Comparison of ENCODE assay signal across 17 mouse cellular contexts in genomic region chr1:167063971-167064370, GRCm38 (mm10).
A peak's percentile ranks its signal among the peaks of the same experiment; 100 is the strongest.
DNase-seq lines count a peak whose midpoint lies in the region; ATAC-seq and TF ChIP-seq lines count a peak whose summit lies in the region.
"Had no signal": no experiment of that assay in that cellular context is flagged by ENCODE, and none has a peak within 500 bp of the region (broad histone marks: within the 10 kb centered on the region; RNA-seq: fewer than 3 reads in every experiment).

No protein-coding gene starts in this region.

- DNase-seq in cerebellum, adult 11-12 months: peak; percentile 44
- DNase-seq in cerebellum, adult 8-10 months: no peak
- DNase-seq in heart, adult 2 months: peak in 1 of 2 experiments; percentile 23
- DNase-seq in heart, postnatal 25 days (ENCODE audit: low spot score): no peak
- peak; percentile 45 to 50 for DNase-seq in cerebellum, postnatal 10 days
- DNase-seq in lung, postnatal 14 days: peak; percentile 12
- DNase-seq in right cerebral cortex, postnatal 36 days (ENCODE audit: low spot score in 2 of 2): no peak
- DNase-seq: liver; right cerebral cortex, postnatal 4 days; thymus, postnatal 25 days had no signal

- no peaks in the 10 kb centered on the region for H3K27me3 ChIP-seq in heart, adult 2 months (ENCODE audit: control insufficient read depth, insufficient read depth, low read length)
- H3K27me3 ChIP-seq in kidney, embryonic 14.5 days (ENCODE audit: control insufficient read depth, insufficient read depth, low read length): no peaks in the 10 kb centered on the region
- H3K27me3 ChIP-seq: intestine, embryonic 15.5 days; kidney, embryonic 15.5 days; lung, embryonic 15.5 days had no signal

- 23% methylated on average over 4 of the region's 4 CpGs for WGBS in heart, adult 2 months
- 57% methylated on average over 4 of the region's 4 CpGs for WGBS in kidney, embryonic 14.5 days

- intact Hi-C loops in heart, adult 2 months (cut with DNase I): no loop called here
- intact Hi-C loops in heart, postnatal 25 days (cut with DNase I): no loop called here

- no peak for TF ChIP-seq EP300 in heart, adult 2 months (IDR thresholded peaks at IDR 0.05; ENCODE audit: insufficient read depth, low read depth, low read length)

- H3K9me3 ChIP-seq in kidney, embryonic 14.5 days (ENCODE audit: control insufficient read depth, low read length): no peaks in the 10 kb centered on the region
- H3K9me3 ChIP-seq: intestine, embryonic 15.5 days; kidney, embryonic 15.5 days; lung, embryonic 15.5 days had no signal

- no peak overlapping the region for H3K4me3 ChIP-seq in heart, adult 2 months
- H3K4me3 ChIP-seq in kidney, embryonic 14.5 days (ENCODE audit: low read length): no peak overlapping the region
- H3K4me3 ChIP-seq: erythroblast, embryonic 14.5 days; intestine, embryonic 15.5 days; kidney, embryonic 15.5 days; lung, embryonic 15.5 days had no signal

- H3K79me2 ChIP-seq in heart, adult 2 months (replicated peaks; ENCODE audit: control insufficient read depth, insufficient read depth, low read length): no peaks in the 10 kb centered on the region

- TF ChIP-seq POLR2A in heart, adult 2 months (IDR thresholded peaks at IDR 0.05; ENCODE audit: insufficient read depth, low read depth, low read length): no peak

- H3K9ac ChIP-seq in heart, adult 2 months (ENCODE audit: low read depth, low read length): no peak overlapping the region
- no peak overlapping the region for H3K9ac ChIP-seq in kidney, embryonic 14.5 days (ENCODE audit: low read depth, low read length)
- H3K9ac ChIP-seq: hindbrain, embryonic 14.5 days; intestine, embryonic 15.5 days; kidney, embryonic 15.5 days; lung, embryonic 15.5 days had no signal

- no peak overlapping the region for H3K4me2 ChIP-seq in kidney, embryonic 14.5 days (replicated peaks; ENCODE audit: low read depth, low read length)
- H3K4me2 ChIP-seq: hindbrain, embryonic 14.5 days; intestine, embryonic 15.5 days; kidney, embryonic 15.5 days; lung, embryonic 15.5 days had no signal

- ATAC-seq in kidney, embryonic 14.5 days (ENCODE audit: low FRiP score, low TSS enrichment): no peak
- ATAC-seq: forebrain, embryonic 14.5 days; intestine, embryonic 15.5 days had no signal

- H3K4me1 ChIP-seq in heart, adult 2 months (ENCODE audit: control insufficient read depth, insufficient read depth, low read length): peaks cover 9% of the 10 kb centered on the region
- H3K4me1 ChIP-seq in kidney, embryonic 14.5 days (ENCODE audit: control insufficient read depth, insufficient read depth, low read length): no peaks in the 10 kb centered on the region
- H3K4me1 ChIP-seq: intestine, embryonic 15.5 days; kidney, embryonic 15.5 days; lung, embryonic 15.5 days had no signal

- H3K27ac ChIP-seq in heart, adult 2 months: no peak overlapping the region; the same call in 1 of the 2 replicates
- no peak overlapping the region for H3K27ac ChIP-seq in kidney, embryonic 14.5 days (ENCODE audit: low read depth, low read length)
- H3K27ac ChIP-seq: hindbrain, embryonic 14.5 days; intestine, embryonic 15.5 days; kidney, embryonic 15.5 days; lung, embryonic 15.5 days had no signal

- peaks cover 2% of the 10 kb centered on the region; the same call in 1 of the 2 replicates for H3K36me3 ChIP-seq in heart, adult 2 months (ENCODE audit: control insufficient read depth, insufficient read depth, low read length)
- no peaks in the 10 kb centered on the region for H3K36me3 ChIP-seq in kidney, embryonic 14.5 days (ENCODE audit: control insufficient read depth, insufficient read depth, low read length)
- H3K36me3 ChIP-seq: intestine, embryonic 15.5 days; kidney, embryonic 15.5 days; lung, embryonic 15.5 days had no signal

- peak; percentile 11; the same call in 1 of the 2 replicates for TF ChIP-seq CTCF in heart, adult 2 months (IDR thresholded peaks at IDR 0.05)

Comparison
In these comparisons a context has a peak if more than half of its experiments do, and no peak if none do; other contexts are left out.
1. DNase-seq: peak in cerebellum, adult 11-12 months (single experiment), cerebellum, postnatal 10 days (2 of 2) and lung, postnatal 14 days (single experiment); none in cerebellum, adult 8-10 months (single experiment), heart, postnatal 25 days (single experiment) and right cerebral cortex, postnatal 36 days (0 of 2).